Mouse (Mus musculus) adrenal gland, postnatal 10 days (tissue): ENCODE results near the gene Nfatc2. TPM values are rescaled to one million over a fixed set of nuclear protein-coding genes. Genes with fewer than 3 reads are reported as not detected.

ENCODE experiments used
- DNase-seq: peaks from one replicate; pipeline ENCODE4 v3.0.0; 2021; ENCODE audit warnings: mixed read lengths
- total RNA-seq, 2 experiments: library from RNA; stranded (reverse); gene quantifications; 2 replicates each; pipeline ENCODE4 v1.2.3; 2021

Nfatc2 gene
- total RNA-seq, 2 experiments from 2014 or later = 2.7 to 5.0 TPM

DNA sequence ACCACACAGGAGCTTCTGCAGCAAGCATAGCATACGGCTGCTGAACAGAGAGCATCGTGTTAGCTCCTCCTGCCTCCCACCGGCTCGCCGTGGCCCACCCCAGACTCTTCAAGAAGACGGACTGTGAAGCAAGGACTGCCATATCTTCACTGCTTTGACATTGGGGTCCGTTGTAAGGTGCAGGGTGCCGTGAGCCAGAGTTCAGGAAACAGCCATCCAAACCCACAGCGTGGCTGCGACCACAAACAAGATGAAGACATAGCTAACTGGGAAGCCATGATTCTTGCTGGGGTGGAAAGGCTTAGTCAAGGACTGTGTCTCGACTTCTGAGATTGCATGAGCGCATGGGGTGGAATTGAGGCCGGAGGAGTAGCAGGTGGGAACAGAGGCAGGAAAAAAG, 111.5 kb downstream of the Nfatc2 start:
- DNase-seq = no peak

DNA sequence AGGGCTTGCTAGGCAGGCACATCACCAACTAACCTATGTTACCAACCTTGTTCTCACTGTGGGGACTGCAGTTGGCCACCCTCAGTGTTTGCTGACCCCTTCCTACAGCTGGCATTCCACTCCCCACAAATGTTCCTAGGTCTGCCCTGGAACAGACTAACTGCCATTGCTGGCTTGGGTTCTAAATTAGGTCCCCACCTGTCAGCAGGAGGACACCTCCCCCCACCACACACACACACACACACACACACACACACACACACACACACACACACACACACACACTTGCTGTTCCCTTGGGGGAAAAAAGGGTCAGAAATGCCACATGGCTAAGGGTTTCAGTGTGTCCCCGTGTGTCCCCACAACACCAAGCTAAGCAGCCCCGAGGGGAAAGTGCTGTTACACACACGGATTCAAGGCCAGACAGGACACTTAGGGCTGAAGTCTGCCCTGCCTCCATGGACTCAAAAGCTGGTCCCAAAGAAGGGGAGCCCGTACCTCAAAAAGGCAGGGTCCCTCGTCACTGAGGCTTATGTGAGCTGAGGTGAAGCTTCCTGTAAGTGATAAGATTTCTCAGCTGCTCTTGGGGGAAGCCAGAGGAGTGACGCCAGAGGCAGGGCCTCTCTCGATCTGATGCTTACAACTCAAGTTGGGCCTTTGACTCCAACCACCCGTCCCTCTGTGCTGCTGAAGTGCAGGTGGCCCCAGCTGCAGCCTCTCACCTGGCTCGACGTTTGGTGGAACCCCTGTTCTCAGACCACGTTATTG, 113.1 kb downstream of the Nfatc2 start:
- DNase-seq = no peak

DNA sequence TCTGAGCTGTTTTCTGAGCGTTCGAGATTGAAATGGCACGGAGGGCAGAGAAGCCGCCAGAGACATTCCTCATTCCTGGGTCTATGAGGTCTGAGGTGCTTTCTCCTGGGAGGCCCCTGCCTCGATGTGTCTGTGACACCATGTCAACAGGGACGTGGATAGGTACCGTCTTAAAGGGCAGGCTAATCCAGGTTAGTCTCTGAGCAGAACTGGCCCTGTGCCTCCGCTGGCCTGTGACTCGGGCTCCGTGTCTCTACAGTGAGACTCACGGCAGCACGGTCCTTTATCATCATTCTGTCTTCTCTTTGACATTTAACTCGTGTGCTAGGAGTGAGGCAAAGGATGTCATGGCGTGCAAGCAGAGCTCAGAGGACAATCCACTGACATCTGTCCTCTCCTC, 120.3 kb downstream of the Nfatc2 start:
- no peak for DNase-seq

DNA sequence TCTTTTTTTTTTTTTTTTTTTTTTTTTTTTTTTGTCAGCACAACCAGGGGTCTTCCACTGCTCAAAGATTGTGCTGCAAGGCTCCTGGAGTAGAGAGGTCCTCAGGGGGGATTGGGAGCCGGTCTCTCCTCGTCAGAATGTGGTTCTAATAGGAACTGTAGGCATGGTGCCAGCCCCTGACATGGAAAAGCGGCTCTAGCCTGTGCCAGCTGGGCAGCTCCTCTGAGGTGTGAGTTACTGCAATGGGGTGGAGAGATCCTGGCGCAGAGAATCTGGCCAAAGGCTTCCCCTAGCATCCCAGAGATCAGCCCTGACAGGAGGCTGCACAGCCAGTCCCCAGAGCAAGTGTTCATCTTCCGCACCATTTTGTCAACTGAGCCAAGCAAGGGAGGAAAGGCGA, 120.8 kb downstream of the Nfatc2 start:
- DNase-seq = no peak

DNA sequence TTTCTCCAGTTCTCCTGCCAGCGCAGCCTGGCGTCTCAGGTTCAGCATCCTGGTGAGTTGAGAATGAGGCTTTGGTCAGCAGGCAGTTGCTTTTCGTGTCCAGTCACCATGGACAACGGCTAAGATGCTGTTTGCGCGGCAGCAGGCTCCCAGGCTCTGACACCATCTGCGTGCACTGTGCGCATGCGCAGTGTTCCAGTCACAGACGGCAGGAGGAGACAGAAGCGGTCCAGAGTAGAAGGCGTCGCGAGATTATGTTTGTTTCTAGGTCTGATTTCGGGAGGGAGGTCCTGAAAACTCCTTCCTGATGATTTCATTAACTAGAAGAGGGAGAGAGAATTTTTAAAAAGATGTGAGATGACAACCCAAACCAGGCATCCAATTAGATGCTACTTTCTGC, 121.5 kb downstream of the Nfatc2 start:
- DNase-seq = no peak

DNA sequence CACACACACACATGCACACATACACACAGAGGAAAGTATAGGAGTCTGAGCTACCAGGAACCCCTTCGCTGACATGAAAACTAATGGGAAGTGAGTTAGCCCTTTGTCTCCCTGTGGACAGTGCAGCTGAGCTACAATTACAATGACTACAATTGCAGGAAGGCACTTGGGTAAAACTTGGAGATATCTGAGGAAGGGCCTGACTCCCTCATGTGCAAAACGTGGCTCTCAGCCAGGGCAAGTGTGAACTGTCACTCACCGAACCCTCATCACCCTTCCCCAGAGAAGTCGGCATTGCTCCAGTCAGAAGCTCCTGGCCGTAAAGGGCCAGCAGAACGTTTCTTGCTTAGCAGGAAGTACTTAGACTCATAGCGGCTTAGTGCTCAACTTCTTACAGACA, 123.0 kb downstream of the Nfatc2 start:
- DNase-seq = peak; percentile 17

DNA sequence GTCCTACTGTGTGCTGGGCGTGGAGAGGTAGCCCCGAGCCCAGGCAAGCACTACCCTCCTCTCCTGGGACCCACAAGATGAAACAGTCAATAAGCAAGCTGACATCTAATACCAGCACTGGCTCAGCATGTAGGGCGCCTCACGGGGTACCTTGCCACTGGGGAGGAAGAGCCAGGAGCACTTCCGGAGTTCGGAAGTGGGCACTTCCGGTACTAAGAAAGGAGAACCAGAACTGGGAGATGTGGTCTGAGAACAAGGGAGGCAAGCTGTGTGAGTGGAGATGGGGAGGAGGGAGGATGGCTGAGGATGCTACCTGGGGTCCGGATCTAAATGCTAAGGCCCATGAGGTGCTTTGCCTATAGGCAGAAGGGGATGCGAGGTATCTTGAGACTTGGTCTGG, 128.0 kb downstream of the Nfatc2 start:
- DNase-seq = no peak

DNA sequence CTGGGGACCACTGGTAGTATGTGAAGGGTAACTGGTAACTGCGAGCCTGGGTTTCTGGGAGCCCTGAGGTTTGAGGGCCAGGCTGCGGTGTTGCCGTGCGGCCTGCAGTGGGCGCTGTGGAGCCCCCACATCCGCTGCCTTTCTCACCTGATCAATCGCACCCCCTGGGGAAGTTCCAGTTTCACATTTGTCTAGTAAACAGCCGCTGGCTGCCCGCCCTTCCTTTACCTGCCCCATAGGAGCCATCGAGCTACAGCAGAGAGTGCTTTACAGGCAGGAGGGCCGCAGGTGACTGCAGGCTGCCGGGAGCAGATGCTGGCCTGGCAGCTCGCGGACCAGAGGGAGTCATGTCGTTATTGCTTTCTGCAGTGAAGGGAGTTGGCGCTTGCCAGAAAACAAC, 128.6 kb downstream of the Nfatc2 start:
- DNase-seq = peak; percentile 75

DNA sequence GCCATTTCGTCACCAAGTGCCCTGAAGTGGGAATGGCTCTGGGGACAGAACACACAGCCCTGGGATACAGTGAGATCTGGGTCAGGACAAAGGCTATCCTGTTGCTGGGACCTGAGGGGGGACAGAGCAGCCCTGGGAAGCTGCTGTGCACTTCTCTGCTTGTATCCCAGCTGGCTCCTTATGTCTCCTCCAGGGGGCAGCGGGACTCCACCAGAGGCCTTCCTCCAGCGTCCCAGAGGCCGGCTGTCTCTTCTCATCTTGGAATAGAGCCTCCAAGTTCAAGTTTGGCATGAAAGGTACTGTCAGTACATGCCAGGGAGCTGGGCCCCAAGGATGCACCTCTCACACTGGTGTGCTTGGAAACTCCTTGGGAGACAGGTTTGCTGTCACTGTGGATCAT, 132.4 kb downstream of the Nfatc2 start:
- DNase-seq = peak; percentile 84

DNA sequence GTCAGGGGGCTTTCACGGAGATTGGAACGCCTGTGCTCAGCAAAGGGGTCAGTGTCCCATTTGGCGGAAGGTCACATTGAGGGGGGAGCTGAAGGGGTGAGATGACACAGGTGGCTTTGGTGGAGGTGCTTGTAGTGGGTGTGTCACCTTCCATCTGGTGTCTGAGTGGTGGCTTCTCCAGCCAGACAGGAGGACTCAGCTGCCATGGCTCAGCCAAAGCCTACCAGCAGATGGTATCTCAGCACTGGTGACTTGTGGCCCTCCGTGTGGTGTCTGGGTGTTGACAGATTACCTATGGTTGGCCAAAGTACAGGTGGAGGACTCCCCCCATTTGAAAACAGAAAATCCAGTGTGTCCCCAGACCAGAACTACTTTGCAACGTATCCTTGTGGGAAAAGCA, 134.3 kb downstream of the Nfatc2 start:
- no peak for DNase-seq

DNA sequence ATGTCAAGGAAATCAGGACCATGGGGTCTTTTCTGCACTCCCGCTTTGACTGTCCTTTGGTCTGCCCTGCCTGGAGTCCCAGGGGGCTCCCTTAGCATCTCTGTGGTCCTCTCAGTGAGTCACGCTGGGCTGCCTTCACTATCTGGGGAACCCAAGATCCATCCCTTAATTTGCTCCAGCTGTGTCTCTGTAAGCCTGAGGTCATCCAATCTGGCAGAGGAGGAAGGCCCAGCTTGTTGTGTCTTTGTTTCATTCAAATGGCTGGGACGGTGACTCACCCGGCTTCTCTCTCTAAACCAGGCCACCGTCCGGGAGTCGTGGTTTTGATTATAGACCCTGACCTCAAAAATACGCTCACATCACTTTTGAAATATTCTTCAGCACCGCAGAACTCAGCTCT, 135.4 kb downstream of the Nfatc2 start:
- peak; percentile 61 for DNase-seq

DNA sequence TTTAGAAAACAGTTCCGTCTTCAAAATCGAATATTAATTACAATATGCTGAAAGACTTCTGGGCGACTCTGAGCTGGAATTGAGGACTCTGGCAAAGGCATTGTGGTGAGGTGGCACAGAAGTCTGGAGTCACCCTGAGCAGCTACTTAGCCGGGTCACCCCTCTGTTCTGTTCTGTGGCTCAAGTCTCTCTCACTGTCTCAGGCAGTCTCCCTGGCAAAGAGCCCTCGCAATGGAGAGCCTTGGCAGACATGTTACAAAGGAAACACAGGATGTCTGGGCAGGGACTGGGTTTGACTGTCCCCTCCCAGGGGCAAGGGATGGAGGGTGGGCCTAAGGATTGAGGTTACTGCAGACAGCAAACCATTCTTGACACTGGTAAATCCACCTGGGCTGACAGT, 135.8 kb downstream of the Nfatc2 start:
- DNase-seq = no peak

DNA sequence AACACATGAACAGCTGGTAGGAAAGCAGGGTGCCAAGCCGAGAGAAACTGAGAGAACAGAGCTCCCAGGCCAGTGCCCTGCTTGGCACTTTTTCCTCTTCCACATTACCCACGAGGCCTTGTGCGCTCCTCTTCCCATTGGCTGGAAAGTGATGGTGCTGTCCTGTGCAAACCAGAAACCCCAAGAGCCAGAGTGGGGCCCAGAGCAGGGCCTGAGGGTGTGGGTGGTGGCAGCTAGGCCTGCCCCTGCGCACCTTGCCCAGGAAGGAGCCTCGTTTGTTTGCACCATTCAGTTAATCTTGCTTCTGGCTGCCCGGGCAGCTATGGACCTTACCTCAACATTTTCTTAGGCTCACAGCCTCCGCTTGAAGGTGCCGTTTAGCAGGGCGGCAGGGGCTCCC, 139.6 kb downstream of the Nfatc2 start:
- no peak for DNase-seq

DNA sequence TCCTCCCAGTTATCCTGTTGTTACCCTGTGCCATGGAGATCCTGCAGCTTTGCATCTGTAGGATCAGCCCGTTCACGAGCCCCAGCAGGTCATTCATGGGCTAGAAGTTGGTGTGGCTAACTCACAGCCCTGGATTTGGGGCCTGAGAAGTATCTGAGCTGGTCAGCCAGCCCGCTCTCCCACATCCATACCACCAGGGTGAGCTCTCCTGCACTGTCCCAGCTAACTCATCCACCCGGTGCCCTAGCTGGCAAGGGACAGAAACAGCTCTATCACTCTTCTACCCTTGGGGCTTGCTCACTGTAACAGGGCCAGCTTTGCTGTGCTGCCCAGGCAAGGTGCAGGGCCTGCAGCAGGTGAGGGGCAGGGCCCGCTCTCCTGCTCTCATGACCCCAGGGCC, 141.8 kb downstream of the Nfatc2 start:
- DNase-seq = no peak

DNA sequence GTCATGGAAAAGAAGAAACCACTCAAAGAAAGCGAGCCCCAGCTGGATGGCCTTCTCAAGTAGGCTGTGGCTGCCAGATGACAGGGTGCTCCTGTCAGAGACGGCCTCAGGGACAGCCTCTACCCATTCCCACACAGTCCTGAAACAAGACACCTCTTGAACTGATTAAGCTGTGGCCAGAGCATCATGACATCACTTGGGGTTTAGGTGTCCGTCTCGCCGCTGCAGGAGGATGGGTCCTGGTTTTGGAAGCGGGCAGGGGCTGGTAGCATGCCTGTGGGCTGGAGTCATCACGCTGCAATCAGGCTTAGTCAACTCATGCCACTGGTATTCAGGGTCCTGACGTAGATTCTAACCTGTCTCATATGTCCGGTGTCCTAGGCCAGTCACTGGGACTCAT, 142.9 kb downstream of the Nfatc2 start:
- DNase-seq = no peak

DNA sequence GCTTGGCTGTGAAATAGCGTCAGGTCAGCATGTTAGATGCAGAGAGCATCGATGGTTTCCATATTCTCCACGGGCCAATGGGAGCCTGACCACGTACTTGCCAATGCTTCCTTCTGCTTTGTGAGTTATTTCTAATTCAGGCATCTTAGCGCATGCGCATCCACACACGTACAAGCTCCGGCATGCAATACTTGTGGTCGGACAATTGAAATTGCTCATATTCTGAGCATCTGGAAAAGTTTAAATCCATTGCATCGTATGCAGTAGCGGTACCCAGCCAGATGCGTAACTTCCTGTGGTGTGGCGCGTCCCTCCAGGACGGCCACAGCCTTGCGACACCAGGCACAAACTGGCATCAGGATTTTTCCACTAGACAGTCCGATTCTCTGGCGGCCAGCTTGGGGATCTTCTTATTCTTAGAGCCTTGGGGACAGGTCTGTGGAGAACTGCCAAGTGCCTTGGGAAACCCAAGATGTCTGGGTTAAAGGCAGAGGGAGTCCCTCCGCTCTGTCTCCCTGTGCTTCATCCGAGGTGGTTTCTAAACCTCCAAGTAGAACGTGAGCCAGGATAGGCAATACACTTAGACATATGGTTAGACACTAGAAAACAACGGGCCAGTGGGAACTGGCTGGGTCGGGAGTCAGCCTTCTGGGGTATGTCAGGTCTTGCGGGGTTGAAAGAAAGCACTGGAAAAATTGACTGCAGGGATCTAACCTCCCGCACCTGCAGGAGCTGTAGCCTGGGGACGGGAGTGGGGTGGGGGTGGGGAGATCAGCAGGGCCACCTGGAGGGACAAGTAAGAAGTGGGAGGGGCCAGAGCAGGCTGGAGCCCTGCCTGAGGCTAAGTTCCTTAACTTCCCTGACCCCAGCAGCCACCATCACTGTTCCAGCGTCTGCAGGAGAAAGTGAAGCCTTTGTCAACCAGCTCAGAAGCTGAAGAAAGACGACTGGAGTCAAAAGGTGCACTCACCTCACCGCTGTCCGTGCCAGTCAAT, 149.4 kb downstream of the Nfatc2 start:
- no peak for DNase-seq

DNA sequence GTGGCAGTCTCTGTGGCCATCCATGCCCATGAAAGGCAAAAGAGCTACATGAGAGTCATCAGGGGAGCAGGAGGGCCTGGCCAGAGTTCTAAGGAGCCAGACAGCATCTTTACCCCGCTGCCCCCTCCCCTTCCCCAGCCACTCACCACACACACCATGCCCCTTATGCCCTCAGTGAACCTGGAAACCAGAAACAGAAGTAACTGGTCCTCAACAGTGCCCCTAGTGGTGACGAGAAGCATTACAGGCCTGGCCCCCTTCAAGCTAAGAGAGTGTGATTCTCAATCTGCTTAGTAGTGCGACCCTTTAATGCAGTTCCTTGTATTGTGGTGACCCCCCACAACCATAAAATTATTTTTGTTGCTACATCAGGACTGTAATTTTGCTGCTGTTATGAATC, 150.5 kb downstream of the Nfatc2 start:
- peak; percentile 43 for DNase-seq

DNA sequence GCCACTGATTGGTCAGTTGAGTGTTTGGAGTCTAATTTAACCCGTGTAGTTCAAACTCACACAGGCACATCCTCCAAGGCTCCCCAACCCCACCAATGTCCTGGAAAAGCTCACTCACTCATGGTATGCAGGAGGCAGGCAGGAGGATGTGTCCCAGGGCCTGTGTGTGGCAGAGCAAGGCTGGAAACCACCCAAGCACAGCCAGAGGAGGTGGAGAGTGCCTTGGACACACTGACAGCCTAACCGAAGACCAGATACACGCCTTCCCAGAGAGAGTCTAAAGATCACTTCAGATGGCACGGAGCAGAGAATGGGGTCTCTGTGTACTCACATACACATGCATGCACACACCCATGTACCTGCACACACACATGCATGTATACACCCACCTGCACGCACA, 153.4 kb downstream of the Nfatc2 start:
- DNase-seq = no peak

DNA sequence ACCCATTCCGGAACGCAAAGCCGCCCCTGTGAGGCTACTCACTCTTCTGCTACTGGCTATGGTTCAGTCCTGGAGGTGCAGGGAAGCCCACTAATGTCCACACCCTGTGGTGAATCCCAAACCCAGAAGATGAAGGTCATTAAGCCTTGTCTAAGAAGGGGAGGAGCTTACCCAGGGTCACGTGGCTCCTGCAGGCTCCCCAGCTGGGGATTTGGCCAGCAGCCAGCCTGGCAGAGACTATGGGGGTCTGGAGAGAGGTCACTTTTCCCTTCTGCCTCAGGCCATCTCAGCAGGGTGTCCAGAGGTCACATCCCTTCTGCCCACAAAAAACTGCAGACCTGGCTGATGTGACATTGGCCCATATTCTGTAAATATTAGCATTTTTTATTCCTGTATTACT, 153.9 kb downstream of the Nfatc2 start:
- DNase-seq = no peak

DNA sequence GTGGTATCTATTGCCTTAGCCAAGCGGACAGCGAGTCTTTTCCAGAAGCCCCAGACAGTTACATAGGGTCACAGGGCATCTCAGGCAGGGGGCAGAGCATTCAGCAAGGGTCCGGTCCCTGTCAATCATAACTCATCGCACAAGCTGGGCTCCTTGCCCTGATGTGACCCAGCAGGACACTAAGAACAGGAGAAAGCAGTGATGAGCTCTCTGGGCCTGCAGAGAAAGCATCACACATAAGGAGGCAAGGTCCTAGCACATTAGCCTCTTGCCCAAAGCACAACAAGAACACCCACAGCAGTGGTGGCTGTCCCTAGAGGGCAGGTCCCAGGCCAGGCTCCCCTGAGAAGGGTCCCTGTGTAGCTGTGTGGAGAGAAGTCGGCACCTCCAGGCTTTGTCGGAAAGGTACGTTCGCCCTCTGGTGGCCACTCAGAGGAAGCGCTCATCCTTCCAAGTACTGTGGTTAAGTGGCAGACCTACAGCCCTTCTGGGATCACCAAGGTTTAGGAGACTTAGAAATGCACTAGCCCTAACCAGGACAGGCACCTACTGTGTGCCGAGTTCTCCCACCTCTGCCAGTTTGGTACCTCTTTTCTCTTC, 156.1 kb downstream of the Nfatc2 start:
- peak; percentile 73 for DNase-seq

DNA sequence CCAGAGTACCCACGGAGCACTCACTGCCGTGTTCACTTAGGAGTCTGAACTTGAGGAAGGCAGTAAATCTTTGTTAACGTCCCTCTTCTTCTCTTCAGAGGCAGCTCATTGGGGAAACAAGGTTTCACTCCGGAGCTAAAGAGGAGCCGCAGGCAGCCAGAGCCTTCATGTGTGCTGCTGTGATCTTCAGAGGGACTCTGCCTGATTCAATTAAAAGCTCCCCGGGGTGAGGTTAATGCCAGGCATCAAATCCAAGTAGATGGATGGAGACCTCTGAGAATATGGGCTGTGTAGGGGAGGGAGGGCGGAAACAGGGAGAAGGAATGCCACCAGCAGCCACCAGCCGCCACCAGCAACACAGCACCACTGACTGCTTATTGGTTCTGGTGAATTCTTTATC, 157.3 kb downstream of the Nfatc2 start:
- DNase-seq = no peak

DNA sequence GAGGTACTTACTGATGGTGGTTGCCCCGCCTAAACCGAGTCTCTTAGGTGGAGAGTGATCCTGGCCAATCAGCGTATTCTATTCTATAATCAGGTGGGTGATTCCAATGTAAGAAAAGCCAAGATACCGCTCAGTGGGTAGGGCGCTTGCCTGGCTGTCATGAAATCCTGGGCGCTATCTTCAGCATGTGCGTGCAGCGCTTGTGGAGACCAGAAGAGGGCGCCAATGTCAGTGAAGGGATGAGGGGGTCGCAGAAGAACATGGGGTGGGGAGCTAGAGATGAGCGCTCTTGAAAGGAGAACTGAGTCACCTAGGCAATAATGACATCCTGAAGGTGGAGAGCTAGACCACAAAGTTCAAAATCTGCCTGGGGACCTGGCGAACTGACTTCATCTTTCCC, 160.0 kb downstream of the Nfatc2 start:
- no peak for DNase-seq

DNA sequence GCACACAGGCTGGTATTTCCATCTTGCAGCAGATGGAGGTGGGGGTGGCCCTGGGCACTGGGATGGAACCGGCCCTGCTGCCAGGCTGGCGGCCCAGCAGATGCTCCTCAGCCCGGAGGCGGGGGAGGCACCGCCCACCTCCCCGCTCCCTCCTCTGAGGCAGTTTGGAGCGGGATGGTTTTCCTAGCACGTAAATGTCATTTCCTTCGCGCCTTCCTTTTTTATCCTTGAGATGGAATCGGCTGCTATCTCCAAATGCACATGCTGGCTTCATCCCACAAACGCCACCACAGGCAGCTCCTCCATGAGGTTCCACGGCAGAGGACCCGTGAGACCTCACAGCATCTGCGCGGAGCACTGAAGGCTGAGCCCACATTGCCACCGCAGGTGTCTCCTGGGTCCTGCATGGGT, 160.5 kb downstream of the Nfatc2 start:
- DNase-seq = no peak
